Mouse (Mus musculus) E14TG2a.4 (cell line): ENCODE measurements around the gene Ninl.

Experiments used
- CTCF ChIP-seq: conservative IDR thresholded peaks from 2 replicates; pipeline ENCODE4 v1.5.1; 2014; ENCODE audit warnings: low read length
- NANOG ChIP-seq: IDR thresholded peaks from 2 replicates; pipeline ENCODE4 v1.6.1; 2014; ENCODE audit warnings: borderline replicate concordance, low read length, mixed read lengths
- POU5F1 ChIP-seq: IDR thresholded peaks from 2 replicates; pipeline ENCODE4 v1.6.1; 2014; ENCODE audit warnings: low read length, borderline replicate concordance

DNA sequence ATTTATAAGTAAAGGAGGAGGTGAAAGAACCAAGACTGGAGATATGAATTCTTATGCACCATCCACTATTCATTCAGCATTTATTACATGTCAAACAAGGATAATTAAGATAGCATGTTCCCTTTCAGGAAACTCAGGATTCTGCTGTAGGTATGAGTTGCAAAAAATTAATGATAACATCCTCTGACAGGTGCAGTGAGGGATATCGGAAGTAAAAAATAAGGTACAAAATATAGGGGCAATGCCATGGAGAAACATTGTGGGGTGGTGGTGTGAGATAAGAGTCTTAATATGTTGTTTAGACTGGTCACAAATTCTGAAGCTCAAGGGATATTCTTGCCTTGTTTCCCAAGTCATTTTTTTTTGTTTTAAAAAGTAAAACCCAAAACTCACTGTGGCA is 1.9 kb downstream of the Ninl start:
- no peak for TF ChIP-seq CTCF
- no peak for TF ChIP-seq NANOG
- no peak for TF ChIP-seq POU5F1
